Mouse (Mus musculus): ENCODE results near the gene Hnrnpul1.
A peak's percentile ranks its signal among the peaks of the same experiment; 100 is the strongest.

Hnrnpul1 gene

GRCm38 (mm10) chr7:25718788-25719417 is 35.7 kb downstream of the Hnrnpul1 start, which contains the start of gene Ccdc97:
TSS of gene Ccdc97 (minus strand) at chr7:25719088.
- peak; percentile 97 for DNase-seq

GRCm38 (mm10) chr7:25717478-25717877 is 37.1 kb downstream of the Hnrnpul1 start:
- no peak for DNase-seq

- no peak for DNase-seq
Measured at GRCm38 (mm10) chr7:25715731-25716271, 38.8 kb downstream of the Hnrnpul1 start.

GRCm38 (mm10) chr7:25714581-25714980 is 40.0 kb downstream of the Hnrnpul1 start:
- no peak for DNase-seq

GRCm38 (mm10) chr7:25712801-25713200 is 41.8 kb downstream of the Hnrnpul1 start:
- DNase-seq = no peak

GRCm38 (mm10) chr7:25711731-25712197 is 42.8 kb downstream of the Hnrnpul1 start:
- DNase-seq = peak; percentile 66

- DNase-seq = no peak
Measured at GRCm38 (mm10) chr7:25711165-25711564, 43.4 kb downstream of the Hnrnpul1 start.

- DNase-seq = no peak
Measured at GRCm38 (mm10) chr7:25710519-25711130, 43.9 kb downstream of the Hnrnpul1 start.

- peak; percentile 37 for DNase-seq
Measured at GRCm38 (mm10) chr7:25709961-25710360, 44.6 kb downstream of the Hnrnpul1 start.

- DNase-seq = no peak
Measured at GRCm38 (mm10) chr7:25707581-25708292, 46.8 kb downstream of the Hnrnpul1 start.

- no peak for DNase-seq
Measured at GRCm38 (mm10) chr7:25706578-25707170, 47.9 kb downstream of the Hnrnpul1 start.

- no peak for DNase-seq
Measured at GRCm38 (mm10) chr7:25705801-25706251, 48.7 kb downstream of the Hnrnpul1 start.

- DNase-seq = peak; percentile 33
Measured at GRCm38 (mm10) chr7:25704716-25705364, 49.7 kb downstream of the Hnrnpul1 start.

- peak; percentile 44 for DNase-seq
Measured at GRCm38 (mm10) chr7:25703793-25704494, 50.6 kb downstream of the Hnrnpul1 start.

- DNase-seq = no peak
Measured at GRCm38 (mm10) chr7:25702350-25702749, 52.2 kb downstream of the Hnrnpul1 start.

- no peak for DNase-seq
Measured at GRCm38 (mm10) chr7:25700732-25701131, 53.8 kb downstream of the Hnrnpul1 start.

- no peak for DNase-seq
Measured at GRCm38 (mm10) chr7:25699851-25700250, 54.7 kb downstream of the Hnrnpul1 start.

- no peak for DNase-seq
Measured at GRCm38 (mm10) chr7:25694104-25694503, 60.5 kb downstream of the Hnrnpul1 start.

- DNase-seq = peak; percentile 13
Measured at GRCm38 (mm10) chr7:25690051-25690450, 64.5 kb downstream of the Hnrnpul1 start.

GRCm38 (mm10) chr7:25689603-25690021 is 64.9 kb downstream of the Hnrnpul1 start:
- no peak for DNase-seq

GRCm38 (mm10) chr7:25688810-25689586 is 65.6 kb downstream of the Hnrnpul1 start:
- peak; percentile 66 for DNase-seq
